Mouse (Mus musculus): ENCODE measurements around the gene Atp2b1.

DNA sequence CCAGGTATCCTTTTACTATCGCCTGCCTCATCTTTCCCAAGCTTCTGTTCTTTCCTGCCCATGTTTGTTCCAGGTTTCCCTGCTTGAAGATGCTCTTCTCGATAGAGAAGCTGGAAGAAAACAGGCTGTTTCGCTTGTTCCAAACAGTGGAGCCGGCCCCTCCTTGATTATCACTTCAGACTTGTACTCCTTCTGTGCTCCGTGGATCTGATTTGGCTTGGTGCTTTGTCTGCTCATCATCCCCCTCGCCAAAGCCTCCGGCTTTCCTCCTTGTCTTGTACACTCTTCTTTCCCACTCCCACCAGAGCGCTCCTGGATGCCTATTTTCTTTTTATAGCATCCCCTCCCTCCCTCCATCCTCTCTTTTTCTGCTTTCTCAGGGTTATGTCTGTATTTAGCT is 79.0 kb downstream of the Atp2b1 start:
- TF ChIP-seq POLR2A (IDR thresholded peaks at IDR 0.05; ENCODE audit: borderline replicate concordance, control insufficient read depth, low read depth, low read length), result no peak
- no peak for TF ChIP-seq CTCF (IDR thresholded peaks at IDR 0.05; ENCODE audit: control insufficient read depth, insufficient read depth, low read length)

Measured in bone marrow, adult 2 months (tissue).